Mouse (Mus musculus) spleen, postnatal 10 days (tissue): ENCODE data around the gene Snx4.
A peak's percentile ranks its signal among the peaks of the same experiment; 100 is the strongest.
"Not testable (repeated sequence)": the region's sequence is repeated elsewhere in the genome, so short reads cannot be mapped to it uniquely, and the experiment has no call there.

ENCODE experiments used
- DNase-seq, 2 experiments: peaks; one replicate each; pipeline ENCODE4 v3.0.0; 2021 to 2022; ENCODE audit warnings: low spot score in 2 of 2

The Snx4 gene

DNA sequence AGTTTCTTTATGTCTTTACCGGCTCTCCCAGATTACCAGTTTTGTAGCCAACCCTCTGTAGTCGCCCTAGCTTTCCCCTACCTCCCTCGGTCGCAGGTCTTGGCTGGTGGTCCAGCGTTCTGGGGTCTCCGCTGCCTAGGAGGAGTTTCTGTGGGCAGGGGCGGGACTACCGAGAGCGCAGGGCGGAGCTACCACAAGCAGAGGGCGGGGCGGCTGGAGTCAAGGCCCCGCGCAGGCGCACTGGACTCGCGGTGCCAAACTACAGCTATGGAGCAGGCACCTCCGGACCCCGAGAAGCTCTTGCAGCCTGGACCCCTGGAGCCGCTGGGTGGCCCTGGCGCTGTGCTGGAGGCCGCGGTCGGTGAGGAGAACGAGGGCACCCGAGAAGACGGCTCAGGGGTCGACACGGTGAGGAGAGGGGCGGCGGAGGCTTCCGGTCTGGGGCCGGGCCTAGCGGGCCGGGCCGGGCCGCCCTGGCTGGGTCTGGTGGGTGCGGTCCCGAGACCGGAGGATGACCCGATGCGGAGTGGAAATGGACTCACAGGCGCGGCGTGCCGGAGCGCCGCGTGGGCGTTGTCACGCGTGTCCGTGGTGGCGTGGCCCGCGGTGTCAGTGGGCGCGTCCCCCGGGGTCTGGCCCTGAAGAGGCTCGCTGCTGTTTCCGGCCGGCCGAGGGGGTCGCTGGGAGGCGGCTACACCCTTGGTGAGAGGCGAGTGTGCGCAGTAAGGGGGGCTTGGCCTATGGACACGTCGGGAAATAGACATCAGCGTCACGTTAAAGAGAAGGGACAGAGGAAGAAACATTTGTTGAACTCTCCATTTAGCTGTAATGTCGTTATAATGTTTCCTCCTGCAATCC lies at the start of gene Snx4:
Snx4 (plus strand) TSS at position 249 of the 858 bp plus-strand sequence.
- DNase-seq, result peak; percentile 92 to 96

DNA sequence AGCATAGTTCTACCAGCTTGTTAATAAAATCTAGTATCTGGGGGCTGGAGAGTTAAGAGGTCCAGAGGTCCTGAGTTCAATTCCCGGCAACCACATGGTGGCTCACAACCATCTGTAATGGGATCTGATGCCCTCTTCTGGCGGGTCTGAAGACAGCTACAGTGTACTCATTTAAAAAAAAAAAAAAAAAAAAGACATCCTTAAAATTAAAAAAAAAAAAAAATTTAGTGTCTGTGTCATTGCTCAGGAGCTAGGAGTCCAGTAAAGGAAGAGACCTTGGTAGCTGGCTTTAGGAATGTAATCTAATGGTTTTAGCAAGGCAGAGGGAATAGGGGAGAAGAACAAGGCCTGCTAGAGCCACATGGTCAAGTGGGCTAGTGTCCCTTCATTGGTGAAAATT lies 40.4 kb upstream of the Snx4 start:
- DNase-seq, result no peak

DNA sequence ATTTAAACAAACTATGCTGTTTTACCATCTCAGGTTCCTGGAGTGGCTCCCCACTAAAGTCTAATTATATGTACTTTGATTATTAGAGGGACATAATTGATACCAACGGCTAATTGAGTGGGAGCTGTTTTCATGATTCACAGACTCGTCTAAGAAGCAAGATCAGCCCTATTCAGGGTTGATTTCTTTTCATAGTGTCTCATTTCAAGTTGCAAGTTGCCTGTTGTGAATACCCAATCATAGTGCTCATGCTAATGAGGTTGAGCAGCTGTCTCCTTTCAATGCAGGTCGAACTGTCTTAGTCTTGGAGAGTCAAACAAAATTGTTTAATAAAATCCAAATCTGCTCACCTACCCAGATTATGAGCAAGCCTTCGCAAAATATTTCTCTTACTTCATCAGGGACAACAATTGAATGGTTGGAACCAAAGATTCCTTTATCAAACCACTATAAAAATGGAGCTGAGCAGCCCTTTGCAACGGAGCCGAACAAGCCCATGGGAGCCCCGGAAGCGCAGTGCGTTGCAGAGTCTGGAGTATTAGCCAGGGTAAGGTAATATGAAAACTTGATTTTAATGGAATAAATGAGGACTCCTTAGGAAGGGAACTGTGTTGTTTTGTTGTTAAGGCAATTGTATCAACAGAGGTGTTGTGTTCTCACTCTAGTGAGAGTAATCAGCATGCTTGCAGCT lies 34.8 kb upstream of the Snx4 start:
- DNase-seq, result no peak

DNA sequence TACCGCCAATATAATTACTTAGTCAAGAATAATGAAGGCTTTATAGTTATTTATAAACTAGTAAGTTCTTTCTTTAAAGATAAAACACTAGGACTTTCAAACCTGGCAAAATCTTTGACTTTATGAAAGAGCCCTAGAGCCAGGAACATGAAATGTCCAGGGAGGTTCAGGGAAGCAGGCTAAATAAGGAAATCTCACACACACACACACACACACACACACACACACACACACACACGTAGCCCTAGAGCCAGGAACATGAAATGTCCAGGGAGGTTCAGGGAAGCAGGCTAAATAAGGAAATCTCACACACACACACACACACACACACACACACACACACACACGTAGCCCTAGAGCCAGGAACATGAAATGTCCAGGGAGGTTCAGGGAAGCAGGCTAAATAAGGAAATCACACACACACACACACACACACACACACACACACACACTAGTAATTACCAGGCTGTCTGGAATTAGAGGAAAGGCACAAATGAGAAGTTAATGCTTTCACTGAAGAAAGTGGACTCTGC lies 33.6 kb upstream of the Snx4 start:
- DNase-seq, result not testable (repeated sequence)

DNA sequence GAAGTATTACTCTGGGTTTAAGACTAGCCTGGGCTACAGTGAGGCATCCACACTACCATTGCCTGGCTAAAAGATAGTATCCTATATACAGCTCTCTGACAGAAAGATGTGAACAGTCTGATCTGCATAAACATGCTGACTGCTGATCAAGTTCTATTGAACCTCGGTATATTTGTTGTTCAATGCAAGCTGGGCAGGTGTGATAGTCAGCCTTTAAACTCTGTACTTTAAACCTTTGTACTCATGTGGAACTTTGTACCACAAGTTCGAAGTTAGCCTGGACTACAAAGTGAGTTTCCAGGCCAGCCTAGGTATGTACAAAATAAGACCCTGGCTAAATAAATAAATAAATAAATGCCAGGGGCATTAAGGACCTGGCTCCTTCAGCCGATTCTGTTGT lies 28.8 kb upstream of the Snx4 start:
- no peak for DNase-seq

DNA sequence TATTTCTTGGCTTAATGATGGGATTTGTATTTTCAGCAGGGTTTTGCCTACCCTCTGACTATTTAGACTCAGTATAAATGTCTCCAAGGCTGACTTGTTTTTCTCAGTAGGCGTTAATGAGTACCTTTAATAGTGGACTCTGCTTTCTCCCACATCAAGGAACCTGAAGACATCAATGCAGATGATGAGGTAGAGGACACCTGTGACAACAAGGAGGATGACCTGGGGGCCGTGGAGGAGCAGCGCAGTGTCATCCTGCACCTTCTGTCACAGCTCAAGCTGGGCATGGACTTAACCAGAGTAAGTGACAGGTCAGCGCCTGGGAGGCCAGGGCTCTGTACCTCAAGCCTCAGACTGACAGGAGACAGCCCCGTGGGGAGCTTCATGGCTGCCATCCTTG lies 26.9 kb upstream of the Snx4 start:
- DNase-seq, result no peak

DNA sequence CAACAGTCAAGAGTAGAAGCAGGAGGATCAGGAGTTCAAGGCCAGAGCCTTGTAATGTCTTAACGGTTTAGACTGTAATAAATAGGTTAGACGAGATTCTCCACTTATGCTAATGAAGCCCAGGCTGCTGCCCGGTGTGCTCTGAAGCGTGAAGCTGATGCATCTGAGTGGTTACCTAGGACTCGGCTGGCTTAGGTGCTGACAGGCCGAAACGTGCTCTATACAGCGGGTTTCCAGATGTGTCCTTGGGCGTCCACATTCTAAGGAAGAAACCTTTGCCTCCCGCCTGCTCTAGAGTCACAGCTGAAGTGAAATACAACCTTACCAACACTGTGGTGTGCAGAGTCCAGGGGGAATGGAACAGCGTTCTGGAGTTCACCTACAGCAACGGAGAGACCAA lies 17.1 kb upstream of the Snx4 start:
- DNase-seq, result no peak

DNA sequence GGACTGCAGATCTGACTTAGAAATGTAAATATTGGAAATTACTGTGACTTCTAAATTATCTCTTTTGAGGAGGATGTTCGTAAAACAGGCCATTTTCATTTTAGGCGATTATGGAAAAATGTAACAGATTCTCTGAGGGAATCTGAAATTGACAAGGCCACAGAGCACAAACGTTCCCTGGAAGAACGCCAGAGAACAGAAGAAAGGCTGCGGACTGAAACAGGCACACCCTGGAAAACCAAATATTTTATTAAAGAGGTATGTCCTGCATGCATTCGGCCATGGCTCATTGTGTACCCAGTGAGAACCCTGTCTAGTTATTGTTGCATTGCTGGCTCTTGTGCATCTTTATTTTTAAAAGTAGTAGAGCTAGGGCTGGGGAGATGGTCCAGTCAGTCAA lies 15.1 kb upstream of the Snx4 start:
- no peak for DNase-seq

DNA sequence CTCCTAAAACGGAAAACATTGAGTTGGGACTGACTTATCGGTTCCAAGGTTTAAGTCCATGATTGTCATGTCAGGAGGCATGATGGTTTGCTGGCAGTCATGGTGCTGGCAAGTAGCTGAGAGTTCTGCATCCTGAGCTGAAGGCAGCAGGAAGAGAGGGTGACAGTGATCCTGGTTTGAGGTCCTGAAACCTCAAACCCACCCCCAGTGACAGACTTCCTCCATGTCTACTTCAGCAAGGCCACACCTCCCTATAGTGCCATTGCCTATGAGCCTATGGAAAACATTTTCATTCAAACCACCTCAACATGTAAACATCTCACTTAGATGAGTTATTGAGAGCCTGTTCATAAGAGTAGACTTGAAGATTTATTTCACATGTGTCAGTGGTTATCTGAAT lies 11.9 kb upstream of the Snx4 start:
- no peak for DNase-seq

DNA sequence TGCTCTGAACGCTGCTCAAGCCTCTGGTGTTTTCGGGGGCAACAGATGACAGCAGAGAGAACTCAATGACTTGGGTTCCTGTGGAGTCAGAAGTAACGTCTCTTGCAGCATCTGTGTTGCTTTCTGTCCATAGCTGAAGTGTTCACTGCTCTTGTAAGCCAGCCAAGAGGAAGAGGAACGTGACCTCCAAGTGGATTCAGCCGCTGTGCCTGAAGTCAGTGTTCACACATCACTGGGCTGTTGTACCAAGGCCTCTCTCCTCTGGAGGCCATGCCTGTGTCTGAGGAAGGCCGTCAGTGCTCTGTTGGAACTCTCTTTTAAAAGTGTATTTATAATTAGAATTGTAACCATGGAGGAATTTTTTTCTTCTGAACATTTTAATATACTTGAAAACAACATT lies 9.2 kb upstream of the Snx4 start:
- DNase-seq, result no peak

DNA sequence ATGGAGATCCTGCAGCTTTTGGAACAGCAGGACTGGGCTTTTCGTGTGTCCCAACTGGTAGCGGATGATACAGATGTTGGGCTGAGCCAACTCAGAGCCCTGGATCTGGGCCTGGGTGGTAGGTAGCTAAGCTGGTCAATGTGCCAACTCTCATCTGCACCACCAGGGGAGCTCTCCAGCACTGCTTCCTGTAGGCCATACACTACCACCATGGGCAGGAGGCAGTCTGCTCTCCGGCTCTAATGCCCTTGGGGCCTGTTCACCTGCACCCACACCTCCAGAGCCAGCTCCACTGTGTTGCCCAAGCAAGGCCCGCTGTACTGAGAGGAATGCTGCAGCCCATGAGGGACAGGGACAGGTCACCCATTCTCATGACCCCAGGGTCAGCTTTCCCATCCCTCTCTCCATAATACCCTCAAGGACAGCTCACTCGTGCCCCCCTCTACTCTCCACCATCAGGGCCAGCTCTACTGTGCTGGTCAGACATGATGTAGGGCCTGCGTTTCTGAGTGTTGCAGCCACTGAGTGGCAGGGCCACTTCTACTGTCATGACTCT lies 7.0 kb upstream of the Snx4 start:
- DNase-seq, result peak in 1 of 2 experiments; percentile 43

DNA sequence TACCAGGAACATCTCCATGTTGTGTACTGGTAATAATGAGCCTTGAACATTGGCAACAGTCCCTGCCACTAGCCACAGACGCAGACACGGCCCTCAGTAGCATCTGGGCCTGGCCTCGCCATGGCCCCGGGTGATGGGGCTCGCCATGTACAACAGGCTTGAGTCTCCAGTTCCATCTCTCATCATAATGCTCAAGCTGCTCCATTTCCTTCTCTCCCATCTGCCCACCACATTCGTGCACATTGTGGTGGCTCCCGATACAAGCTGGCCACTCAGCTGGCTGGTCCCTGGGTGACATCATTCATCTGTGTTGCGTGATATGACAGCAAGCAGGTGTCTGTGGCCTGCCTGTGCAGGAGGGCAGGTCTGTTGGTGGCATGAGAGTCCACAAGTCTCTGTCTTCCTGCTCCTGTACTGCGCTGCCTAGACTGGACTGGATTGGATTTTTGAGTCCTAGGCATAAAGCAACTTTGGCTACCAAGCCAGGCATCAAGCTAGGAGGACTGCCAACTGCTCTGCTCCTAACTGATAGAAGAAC lies 6.2 kb upstream of the Snx4 start:
- DNase-seq, result no peak

DNA sequence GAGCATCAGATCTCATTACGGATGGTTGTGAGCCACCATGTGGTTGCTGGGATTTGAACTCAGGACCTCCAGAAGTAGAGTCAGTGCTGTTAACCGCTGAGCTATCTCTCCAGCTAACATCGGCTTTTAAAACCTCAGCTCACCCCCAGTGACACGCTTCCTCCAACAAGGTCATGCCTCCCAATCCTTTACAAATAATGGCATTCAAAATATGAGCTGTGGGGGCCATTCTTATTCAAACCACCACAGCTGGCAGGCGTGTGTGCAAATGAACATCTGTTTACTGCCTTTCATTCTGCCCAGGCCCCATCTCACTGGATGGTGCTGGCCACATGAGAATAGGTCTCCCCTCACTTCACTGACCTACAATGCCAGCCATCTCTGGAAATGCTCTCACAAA lies 4.7 kb upstream of the Snx4 start:
- no peak for DNase-seq

DNA sequence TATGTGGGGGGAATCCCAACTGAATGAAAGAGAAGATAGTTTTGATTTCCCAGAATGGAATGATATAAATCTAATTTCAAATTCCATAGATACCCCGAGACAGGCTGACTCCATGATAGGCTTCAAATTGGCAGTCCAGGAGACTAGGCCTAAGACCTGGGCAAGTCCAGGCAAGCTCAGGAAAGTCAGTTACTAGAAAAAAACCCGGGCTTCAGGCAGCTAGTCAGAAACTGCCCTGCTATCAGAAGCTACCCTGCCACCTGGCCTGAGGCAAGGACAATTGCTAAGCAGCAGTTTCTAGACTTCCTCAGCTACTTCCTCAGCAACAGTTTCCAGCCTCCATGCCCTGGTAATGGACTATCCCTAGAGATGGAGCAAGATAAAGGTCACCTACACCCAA lies 4.2 kb upstream of the Snx4 start:
- no peak for DNase-seq

DNA sequence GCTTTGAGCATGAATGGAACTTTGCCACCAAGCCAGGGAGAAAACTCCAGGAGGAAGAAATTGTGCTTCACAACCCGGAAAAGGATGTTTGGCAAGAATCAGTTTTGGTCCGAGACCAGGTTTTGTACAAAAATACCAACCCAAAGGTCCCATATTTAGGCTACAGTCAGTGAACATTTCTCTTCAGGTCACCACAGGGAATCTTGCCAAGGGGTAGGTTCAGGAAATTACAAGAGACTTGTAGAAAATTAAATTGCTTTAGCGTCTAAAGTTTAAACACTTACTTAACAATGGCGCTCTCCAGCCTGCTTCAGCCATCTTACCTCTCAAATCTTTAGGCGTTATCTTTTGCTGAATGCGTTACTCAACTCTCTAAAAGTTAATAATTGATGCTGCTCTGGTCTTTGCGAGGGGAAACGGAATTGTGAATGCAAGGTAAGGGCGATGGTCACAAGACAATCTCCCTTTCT lies 556 bp upstream of the Snx4 start:
- DNase-seq, result peak in 1 of 2 experiments; percentile 18

DNA sequence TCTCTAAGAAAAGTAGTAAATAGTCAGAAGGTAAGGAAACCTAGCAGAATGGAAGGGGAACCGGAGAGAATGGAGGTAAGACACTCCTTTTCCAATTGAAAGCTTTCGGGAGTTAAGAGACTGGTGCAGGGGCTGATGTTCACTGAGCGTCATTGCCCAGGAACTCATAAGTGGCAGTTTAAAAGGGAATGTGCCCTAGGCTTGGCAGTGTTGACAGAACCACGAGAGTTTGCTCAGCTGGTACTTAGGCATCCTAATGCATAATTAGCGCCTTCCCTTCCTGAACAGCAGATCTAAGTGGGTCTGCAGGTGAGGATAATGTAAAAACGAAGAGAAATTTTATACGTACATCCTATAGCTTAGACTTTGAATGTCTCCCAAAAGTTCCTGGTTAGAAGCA lies 4.4 kb downstream of the Snx4 start:
- no peak for DNase-seq

DNA sequence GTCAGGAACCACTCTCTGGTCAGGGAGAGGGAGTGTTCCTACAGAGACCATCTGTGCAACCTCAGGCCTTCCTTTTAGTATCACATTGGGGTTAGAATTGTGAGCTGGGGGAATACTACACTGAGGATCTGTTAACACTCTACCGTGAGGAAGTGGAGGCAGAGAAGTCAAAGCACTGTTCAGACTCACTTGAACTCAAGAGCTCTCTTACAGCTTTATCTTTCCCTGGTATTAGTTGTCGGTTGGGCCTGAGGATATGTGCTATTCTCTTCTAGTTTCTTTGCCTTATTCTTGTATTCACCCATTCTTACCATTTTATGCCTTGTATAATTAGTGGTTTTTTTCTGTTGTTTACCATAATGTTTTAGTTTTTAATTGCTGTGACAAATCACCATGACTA lies 7.3 kb downstream of the Snx4 start:
- DNase-seq, result no peak

DNA sequence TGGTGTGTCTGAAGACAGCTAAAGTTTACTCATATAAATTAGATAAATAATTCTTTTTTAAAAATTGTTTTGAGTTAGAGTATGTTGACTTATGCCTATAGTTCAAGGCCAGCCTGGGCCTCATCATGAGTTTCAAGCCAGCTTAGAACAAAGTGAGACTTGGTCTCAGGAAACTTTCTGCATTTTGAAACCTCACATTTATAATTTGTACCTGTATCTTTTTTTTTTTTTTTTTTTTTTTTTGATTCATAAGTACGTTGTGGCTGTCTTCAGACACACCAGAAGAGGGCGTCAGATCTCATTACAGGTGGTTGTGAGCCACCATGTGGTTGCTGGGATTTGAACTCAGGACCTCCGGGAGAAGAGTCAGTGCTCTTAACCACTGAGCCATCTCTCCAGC lies 8.6 kb downstream of the Snx4 start:
- no peak for DNase-seq

DNA sequence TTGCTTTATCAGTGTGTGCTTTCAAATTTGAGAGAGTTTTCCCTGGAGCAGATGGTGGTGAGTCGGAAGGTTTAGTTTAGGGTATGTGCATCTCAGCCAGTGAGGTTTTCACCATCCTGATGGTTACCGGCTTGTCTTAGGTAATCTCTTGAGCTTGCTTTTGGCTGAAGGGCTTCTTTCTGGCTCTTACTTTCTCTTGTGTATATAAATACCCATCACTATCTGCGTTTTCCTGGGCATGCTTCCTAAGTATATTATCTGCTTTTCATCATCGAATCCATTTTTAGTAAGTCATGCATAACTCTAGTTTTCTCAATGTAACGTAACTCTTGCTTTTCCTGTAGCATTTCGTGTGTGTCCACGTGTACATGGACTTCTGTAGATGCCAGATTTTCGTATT lies 9.6 kb downstream of the Snx4 start:
- no peak for DNase-seq

DNA sequence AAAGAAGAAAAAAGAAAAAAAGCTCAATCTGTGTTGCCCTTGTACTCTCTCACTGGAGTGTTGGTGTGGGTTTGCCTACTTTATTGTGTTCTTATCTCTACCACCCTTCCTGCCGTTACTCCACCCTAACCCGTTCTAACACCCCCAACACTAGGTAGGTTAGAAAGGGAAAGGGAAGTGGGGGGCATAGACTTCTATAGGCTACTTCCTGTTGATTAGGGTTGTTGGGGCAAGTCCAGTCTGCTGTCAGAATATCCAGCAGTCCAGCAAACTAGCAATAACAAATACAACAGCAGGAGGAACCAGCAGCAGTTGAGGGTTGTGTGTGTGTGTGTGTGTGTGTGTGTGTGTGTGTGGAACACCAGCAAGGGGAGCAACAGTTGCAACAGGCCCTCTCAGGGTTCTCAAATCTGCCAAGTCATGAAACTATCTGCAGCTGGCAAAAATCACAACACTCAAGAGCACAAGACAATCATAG lies 10.4 kb downstream of the Snx4 start:
- peak in 1 of 2 experiments; percentile 23 for DNase-seq

DNA sequence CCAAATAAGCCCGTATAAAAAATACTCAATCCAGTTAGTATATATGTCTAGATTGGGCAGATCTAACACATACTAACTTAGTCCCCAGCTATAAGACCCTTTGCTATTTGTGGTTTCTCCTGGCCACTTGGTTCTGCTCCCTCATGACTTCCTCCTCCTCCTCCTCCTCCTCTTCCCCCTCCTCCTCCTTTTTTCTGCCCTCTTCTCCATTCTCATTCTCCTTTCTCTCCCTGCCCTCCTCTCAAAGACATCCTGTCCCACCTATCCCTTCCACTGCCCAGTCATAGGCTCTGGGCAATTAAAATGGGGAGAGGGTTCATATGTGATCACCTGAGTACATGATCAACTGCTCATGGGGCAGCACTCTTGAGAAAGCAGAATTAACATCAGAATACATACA lies 10.9 kb downstream of the Snx4 start:
- DNase-seq, result no peak

DNA sequence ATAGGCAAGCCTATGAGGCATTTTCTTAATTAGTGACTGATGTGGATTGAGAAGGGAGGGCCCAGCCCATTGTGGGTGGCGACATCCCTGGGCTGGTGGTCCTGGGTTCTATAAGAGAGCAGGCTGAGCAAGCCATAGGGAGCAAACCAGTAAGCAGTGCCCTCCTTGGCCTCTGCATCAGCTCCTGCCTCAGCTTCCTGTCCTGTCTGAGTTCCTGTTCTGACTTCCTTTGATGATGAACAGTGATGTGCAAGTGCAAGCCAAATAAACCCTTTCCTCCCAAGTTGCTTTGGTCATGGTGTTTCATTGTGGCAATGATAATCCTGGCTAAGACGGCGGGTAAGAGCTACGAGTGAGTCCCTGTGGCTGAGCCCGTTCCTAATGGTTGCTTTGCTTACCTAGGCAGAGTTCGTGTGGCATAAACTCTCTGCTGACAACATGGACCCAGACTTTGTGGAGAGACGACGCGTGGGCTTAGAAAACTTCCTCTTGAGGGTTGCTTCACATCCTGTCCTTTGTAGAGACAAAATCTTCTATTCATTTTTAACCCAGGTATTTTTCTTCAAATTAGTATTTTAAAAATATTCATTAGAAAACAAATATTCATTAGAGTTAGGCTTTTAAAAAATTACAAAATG lies 16.5 kb downstream of the Snx4 start:
- no peak for DNase-seq
